ENCODE assay signal across 8 mouse cellular contexts in the genomic region with DNA sequence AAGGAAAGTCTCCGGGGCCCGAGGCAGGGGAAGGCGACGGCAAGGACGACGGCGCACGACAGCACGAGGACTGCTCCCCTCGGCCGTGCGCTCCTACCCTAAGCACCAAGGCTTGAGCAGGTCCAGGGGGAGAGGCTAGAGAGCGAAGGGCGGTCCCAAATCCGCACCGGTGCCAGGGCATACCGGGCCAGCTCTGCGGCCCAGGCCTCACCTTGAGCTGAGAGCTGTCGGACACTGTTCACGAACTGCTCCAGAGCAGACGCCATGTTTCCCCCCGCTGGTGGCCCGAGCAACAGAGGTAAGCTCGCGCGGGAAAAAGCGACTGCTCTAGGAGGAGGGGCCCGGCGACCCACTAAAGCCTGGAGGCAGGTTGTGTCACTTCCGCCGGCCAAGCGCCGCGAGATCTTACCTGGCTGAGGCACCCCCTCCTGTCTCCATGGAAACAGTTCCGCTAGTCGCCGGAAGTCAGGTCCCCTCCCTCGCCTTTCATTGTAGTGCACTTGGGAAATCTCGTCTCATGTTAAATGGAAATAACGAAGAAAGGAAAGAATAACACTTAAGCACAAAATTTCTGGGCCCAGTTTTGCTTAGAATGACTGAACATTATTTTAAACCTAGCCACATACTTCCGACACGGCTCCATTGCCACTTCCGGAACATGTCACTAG. TPM values are rescaled to one million over a fixed set of nuclear protein-coding genes. Genes with fewer than 3 reads are reported as not detected.
A peak's percentile ranks its signal among the peaks of the same experiment; 100 is the strongest.
DNase-seq lines count a peak whose midpoint lies in the region; ATAC-seq lines count a peak whose summit lies in the region.

A gene (minus strand): TSS at position 380 of the 668 bp plus-strand sequence.

- WGBS in hindbrain, embryonic 12.5 days: under 1% methylated on average over 43 of the region's 43 CpGs

- H3K36me3 ChIP-seq in hindbrain, embryonic 12.5 days: peaks cover 19% of the 10 kb centered on the region

- peak within 1 kb of the TSS; percentile 59 for H3K4me2 ChIP-seq in hindbrain, embryonic 12.5 days (replicated peaks)

- no peaks in the 10 kb centered on the region for H3K27me3 ChIP-seq in hindbrain, embryonic 12.5 days

- peak within 1 kb of the TSS; percentile 97 for H3K27ac ChIP-seq in hindbrain, embryonic 12.5 days

- peak within 1 kb of the TSS; percentile 91 for H3K9ac ChIP-seq in hindbrain, embryonic 12.5 days

- peak within 1 kb of the TSS; percentile 89 for H3K4me3 ChIP-seq in hindbrain, embryonic 12.5 days

- peak; percentile 97 for ATAC-seq in hindbrain, embryonic 12.5 days (ENCODE audit: low FRiP score)

- no peaks in the 10 kb centered on the region for H3K9me3 ChIP-seq in hindbrain, embryonic 12.5 days (replicated peaks)

- peak; percentile 98 for DNase-seq in NIH3T3 (ENCODE audit: low read depth)
- peak; percentile 97 to 98 for DNase-seq in cerebellum, postnatal 10 days
- peak; percentile 94 to 96 for DNase-seq in frontal cortex, postnatal 10 days (ENCODE audit: low spot score in 2 of 2)
- DNase-seq in layer of hippocampus, postnatal 14 days (ENCODE audit: low spot score in 2 of 2): peak; percentile 94 to 97
- DNase-seq in lung, postnatal 14 days: peak; percentile 95
- peak; percentile 89 for DNase-seq in retina, adult 2 months (ENCODE audit: low read depth, low spot score)
- DNase-seq in thymus, postnatal 36 days: peak; percentile 90 to 96

- H3K4me1 ChIP-seq in hindbrain, embryonic 12.5 days: peaks cover 16% of the 10 kb centered on the region

RNA-seq across cellular contexts. Expression of the gene that starts here (rescaled TPM):
- polyA plus RNA-seq in hindbrain, embryonic 12.5 days (2016; fragmentation: Nextera tagmentation; extraction: Ambion mirVana): 205 and 207 TPM in 2 replicates
- total RNA-seq in layer of hippocampus, postnatal 14 days (2021): 10 to 100 TPM; 69.7 to 72.3 TPM

Comparison
In these comparisons a context has a peak if more than half of its experiments do, and no peak if none do; other contexts are left out.
1. Peak in every context shown above with its lines: DNase-seq, ATAC-seq, H3K4me3 ChIP-seq and H3K27ac ChIP-seq.